Mouse (Mus musculus) c-Kit-positive CD71-positive TER-119-negative erythroid progenitor cells, embryonic 14.5 days (primary cell): ENCODE results near the gene Sidt1.

Source experiments
- DNase-seq: peaks from one replicate; pipeline ENCODE4 v3.0.0-alpha.2; 2013; ENCODE audit warnings: low read depth

The Sidt1 gene

GRCm38 (mm10) chr16:44332861-44333284 lies at the start of gene Sidt1:
Gene Sidt1, minus strand, starts transcription at chr16:44333196.
- DNase-seq = no peak

DNA sequence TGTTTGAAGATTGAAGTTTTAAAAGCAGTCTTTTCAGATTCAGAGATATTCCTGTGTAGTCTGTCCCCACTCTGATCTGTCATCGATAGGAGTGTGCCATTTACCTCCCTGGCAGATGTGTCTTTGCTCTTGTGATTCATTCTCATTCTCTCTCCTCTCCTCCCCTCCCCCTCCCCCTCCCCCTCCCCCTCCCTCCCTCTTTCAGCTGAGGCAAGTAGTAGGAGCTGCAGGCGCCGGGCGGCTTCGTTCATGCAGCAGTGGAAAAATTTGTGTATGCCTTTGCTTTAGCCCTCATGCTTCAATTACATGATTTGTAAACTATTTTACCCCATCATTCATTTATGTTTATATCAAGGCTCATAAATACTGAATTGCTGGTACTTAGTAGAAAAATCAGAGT lies 48.6 kb upstream of the Sidt1 start:
- no peak for DNase-seq

DNA sequence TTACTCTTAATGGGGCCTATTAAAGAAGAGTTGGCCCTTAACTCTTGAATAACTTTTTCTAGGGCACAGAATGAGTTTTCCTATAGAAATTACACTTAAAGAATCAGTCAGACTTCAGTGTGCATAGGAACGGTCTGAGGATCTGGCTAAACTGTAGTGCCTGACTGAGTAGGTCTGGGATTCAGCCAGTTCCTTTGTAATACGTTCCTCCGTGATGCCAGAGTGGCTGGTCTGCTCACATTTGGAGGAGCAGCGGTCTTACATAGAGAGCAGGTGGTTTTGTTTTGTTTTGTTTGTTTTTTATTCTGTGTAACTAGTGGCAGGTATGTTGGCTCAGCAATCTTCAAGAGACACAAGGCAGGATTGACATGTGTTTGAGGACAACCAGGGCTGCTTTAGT lies 47.0 kb upstream of the Sidt1 start:
- DNase-seq = no peak

- no peak for DNase-seq
Observed at GRCm38 (mm10) chr16:44375459-44375858, 42.5 kb upstream of the Sidt1 start.

DNA sequence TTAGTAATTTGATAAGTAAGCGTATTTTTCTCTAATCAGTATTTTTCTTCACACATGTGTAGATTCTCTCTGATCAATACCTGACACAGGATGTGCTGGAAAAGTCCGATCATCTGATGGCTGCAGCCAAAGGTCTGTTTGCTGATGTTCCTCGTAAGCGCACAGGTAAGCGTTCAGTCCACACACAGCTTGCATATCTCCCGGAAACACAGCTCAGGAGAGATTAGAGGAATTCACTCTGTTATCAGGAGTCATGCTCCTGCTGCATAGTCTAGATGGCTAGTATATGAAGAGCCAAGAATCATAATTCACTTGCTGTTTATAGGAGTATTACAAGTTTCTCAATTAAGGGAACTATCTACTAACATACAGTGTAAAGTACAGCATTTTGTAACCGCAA lies 32.5 kb upstream of the Sidt1 start:
- no peak for DNase-seq

DNA sequence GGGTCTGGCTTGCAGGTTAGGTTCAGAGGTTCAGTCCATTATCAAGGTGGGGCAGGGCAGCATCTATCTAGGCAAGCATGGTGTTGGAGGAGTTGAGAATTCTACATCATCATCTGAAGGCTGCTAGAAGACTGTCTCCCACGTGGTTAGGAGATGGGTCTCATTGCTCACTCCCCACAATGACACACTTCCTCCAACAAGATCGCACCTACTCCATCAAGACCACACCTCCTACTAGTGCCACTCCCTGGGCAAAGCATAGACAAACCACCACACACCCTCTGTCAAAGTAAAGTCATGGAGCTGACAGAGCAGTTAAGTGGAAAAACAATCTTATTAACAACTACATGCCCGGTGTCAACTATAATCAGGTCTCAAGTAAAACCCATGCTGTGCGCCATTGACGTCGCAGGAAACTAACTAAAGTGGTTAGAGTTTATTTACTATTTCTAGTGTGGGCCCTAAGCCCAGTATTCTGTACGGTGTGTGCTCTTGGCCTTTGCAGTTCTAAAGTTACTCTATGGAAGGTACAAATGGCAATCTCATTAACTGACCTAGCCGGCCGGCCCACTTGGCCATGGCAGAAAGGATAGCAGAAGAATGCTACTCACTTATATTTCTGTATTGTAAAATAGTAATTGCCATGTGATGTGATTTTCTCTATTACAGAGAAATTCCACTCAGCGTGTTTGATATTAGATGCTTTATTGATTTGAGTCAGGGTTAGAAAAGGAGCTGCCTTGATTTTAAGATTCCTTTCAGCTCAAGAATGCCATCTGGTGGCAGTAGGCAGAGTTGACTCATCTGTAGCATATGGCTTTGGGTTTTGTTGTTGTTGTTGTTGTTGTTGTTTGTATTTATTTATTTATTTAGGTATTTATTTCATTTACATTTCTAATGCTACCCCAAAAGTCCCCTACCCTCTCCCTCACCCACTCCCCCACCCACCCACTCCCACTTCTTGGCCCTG lies 29.2 kb upstream of the Sidt1 start:
- no peak for DNase-seq

DNA sequence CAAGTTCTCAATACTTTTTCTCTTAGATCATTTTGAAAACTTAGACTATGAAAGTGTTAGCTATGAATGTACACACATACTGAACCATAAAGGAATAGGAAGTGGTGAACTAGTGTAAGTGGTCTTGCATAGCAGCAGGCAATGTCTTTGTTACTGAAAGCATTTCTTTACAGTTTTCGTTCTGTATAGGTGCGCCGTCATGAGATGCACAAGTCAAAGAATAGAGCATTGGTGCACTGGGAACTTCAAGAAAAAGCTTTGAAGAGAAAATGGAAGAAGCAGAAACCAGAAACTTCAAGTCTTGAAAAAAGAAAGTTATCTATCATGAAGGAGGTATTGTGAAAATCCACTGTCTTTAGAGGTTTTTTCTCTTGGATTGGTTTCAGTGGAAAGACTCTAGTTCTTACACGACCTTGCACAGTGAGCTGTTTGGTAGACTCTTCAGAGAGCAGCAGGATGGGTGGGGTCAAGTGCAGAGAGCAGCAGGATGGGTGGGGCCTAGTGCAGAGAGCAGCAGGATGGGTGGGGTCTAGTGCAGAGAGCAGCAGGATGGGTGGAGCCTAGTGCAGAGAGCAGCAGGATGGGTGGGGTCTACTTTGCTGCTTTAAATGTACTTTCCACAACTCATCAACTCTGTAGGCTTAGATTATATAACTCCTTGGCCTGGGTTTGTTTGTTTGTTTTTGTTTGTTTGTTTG lies 24.7 kb upstream of the Sidt1 start:
- DNase-seq = peak; percentile 74

DNA sequence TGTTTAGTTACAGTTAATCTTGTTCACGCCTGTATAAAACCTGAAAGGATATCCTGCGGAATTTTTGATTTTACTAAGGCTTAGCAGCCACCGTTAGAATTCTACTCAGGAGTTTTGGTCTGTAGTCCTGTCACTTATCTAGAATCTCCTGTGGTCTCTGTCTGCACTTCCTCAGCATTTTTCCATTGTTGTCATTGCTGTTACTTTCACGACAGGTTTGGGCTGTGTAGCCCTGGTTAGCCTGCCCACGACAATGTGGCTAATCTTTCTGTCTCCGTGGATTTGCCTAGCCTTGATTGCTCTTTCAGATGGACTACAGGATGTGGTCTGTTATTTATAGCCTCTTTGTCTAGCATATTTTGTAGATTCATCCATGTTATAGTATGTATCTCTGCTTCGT lies 23.3 kb upstream of the Sidt1 start:
- no peak for DNase-seq

- DNase-seq = no peak
Observed at GRCm38 (mm10) chr16:44349801-44350397, 16.9 kb upstream of the Sidt1 start.

GRCm38 (mm10) chr16:44347071-44347901 lies 14.3 kb upstream of the Sidt1 start, which contains the start of gene Spice1:
Gene Spice1, plus strand, starts transcription at chr16:44347121.
- peak; percentile 86 for DNase-seq

- no peak for DNase-seq
Observed at GRCm38 (mm10) chr16:44337541-44337940, 4.5 kb upstream of the Sidt1 start.

DNA sequence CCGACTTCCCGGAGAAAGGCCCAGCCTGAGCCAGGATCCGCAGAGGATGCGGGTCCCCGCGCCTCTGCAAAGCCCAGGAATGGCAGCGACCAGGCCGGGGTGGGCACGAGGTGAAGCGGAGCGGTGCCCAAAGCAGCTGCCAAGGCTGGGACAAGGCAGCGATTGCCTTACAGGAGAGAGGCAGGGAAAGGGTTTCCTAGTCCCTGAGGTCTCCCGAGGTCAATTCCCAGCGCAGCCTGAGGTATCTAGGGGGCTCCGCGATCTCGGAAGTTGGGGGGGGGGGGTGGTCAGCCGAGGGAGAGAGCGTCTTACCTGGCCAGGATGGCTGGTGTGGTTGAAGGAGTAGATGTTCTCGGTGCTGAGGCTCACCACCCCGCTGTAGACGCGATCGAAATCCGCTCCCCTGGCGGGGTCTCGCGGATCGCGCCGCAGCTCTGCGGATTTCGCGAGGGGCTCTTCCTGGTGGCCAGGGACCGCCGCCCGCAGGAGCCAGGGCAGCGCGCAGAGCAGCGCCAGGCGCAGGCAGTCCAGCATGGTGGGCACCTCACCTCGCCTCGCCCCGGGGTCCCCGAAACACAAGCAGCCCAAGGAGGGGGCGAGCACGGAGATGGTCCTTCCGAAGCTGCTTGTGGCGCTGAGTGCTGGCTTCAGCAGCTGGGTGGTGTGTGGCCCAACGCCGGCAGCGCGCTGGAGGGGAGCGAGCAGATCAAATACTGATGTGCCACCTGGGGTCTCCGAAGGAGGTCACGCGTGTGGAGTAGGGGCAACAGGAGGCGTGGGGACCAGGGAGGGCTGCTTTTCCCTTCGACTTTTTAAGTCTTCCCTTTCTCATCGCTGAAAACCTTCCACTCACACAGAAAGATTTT lies 768 bp downstream of the Sidt1 start:
- no peak for DNase-seq

GRCm38 (mm10) chr16:44331671-44331994 lies 1.4 kb downstream of the Sidt1 start:
- no peak for DNase-seq

DNA sequence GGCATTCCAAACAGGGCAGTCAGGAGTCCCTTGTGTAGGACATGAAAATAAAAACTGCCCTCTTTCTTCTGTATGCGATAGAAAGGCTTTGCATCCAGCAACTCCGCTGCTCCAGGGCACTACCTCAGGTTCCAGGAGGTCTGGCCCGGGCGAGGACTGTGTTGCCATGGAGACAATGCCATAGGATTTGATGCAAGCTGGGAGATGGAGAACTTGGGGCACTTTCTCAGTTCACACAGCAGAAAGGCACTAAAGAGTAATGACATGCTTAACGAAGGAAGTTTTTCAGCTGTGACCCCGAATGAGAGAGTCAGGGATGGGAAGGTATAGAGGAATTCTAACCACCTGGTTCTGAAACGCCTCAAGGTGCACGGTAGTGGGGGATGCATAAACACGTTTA lies 1.8 kb downstream of the Sidt1 start:
- DNase-seq = no peak

- DNase-seq = no peak
Observed at GRCm38 (mm10) chr16:44330657-44331056, 2.3 kb downstream of the Sidt1 start.

- no peak for DNase-seq
Observed at GRCm38 (mm10) chr16:44328644-44329043, 4.4 kb downstream of the Sidt1 start.

GRCm38 (mm10) chr16:44320232-44320631 lies 12.8 kb downstream of the Sidt1 start:
- DNase-seq = no peak

GRCm38 (mm10) chr16:44316350-44316749 lies 16.6 kb downstream of the Sidt1 start:
- no peak for DNase-seq

DNA sequence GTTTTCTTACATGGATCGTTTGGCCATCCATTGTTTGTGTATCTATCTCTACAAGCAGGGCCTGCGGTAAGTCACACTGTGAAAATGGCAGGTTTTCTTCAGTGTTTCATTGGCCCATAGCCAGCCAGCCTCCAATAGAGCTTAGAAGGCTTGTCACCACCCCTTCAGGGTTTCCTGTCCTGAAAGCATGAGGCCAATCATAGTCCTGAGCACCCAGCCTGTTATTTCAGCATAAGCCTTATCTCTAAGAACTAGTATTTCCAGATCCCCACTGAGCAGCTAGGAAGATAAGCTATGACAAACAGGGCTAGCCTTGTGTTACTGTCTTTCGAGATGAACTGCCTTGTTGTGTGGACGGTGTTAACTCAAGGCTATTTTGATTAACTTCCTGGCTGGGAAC lies 19.6 kb downstream of the Sidt1 start:
- DNase-seq = no peak

DNA sequence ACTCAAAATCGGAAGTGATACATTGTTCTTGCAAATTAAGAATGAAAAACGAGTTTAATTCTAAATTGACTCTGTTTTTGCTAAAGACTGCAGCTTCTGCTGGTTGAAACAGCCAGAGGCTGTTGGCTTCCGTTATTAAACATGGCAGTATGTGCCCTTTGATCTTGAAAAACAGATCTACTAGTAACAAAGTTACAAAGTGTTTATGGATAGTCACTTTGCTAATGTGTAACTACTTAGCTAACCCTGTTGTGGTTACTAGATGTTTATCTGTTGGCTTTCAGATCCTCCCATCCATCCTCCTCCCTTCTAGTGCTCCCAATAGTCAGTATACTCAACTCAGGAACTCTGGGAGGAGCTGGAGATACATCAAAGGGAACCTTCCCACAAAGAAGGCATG lies 27.4 kb downstream of the Sidt1 start:
- DNase-seq = no peak

GRCm38 (mm10) chr16:44303822-44304221 lies 29.2 kb downstream of the Sidt1 start:
- DNase-seq = no peak
